Mouse (Mus musculus) adrenal gland, postnatal 25 days (tissue): ENCODE data around the gene Duxf3. TPM values are rescaled to one million over a fixed set of nuclear protein-coding genes. Genes with fewer than 3 reads are reported as not detected.
"Not testable (repeated sequence)": the region's sequence is repeated elsewhere in the genome, so short reads cannot be mapped to it uniquely, and the experiment has no call there.

Source experiments
- DNase-seq: peaks from one replicate; pipeline ENCODE4 v3.0.0; 2021; ENCODE audit warnings: mixed read lengths
- total RNA-seq: library from RNA; stranded (reverse); gene quantifications from 2 replicates; pipeline ENCODE4 v1.2.3, GENCODE M21; 2021

The Duxf3 gene
- total RNA-seq, 1 experiment from 2014 or later = not detected

- not testable (repeated sequence) for DNase-seq
These were observed 9.3 kb downstream of the Duxf3 start for GRCm38 (mm10) chr10:58223161-58223560.

DNA sequence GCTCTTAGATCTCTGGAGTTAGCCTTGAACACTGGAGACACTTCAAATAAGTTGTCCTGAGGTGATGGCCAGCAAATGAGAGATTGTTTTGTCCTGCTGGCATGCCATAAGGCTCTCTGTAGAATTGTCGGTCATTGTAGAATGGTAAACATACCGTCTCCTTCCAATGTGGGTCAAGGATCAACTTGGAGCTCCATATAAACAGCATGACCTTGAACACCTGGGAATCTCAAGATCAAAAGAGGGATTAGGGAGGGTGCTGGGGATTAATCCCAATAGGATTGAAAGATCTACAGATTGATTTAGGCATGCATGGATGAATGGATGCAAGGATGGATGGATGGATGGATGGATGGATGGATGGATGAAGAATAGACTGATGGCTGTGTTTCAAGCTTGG is 10.9 kb downstream of the Duxf3 start:
- DNase-seq = not testable (repeated sequence)

DNA sequence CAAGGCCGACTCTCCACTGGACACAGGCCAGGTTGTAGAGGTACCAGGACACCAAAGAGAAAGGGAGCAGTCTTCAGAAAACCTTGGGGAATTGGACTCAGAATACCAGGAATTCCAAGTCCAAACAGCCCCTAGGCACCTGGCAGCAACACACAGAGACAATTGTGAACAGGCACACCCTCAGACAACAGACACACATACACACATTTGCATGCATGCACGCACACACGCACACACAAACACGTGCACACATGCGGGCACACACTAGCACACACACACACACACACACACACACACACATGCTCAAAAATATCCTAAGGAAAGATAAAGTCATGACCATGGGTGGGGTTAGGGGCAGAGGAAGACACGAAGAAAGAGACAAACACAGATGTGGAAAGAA is 11.7 kb downstream of the Duxf3 start:
- DNase-seq = no peak

GRCm38 (mm10) chr10:58217366-58217765 is 15.1 kb downstream of the Duxf3 start:
- DNase-seq = no peak

GRCm38 (mm10) chr10:58215353-58215752 is 17.1 kb downstream of the Duxf3 start:
- no peak for DNase-seq

DNA sequence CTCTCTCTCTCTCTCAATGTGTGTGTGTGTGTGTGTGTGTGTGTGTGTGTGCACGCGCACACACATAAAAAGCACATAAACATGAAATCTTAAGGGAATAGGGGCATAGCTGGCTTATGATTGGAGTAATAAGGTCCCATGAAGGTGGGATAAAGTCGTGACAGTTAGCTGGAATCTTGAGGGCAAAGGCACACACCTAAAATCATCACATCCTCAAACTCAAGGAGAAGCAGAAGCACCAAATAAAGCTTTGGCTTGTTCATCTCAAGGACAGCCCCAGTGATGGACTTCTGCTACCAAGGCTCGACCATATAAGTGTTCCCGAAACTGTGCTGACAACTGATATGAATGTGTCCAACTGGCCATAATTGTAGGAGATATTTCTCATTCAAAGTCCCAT is 17.5 kb downstream of the Duxf3 start:
- DNase-seq = no peak

GRCm38 (mm10) chr10:58214497-58214896 is 18.0 kb downstream of the Duxf3 start:
- no peak for DNase-seq

DNA sequence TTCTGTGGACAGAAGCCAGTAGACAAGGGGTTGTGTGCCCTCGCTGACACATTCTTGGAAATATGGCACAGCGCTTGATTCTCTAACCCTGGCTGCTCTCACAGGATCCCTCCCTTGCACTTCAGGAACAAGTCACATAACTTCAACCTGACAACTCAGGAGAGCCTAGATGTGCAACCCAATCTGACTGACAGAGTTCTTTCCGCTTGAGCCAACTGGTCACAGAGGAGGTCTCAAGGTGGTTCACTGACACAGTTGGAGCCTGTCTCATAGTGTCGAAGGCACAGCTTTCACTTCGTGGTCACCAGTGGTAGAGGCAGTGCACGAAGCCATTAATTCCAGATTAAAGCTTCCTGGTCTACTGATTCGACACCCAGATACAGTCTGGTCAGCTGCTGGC is 20.2 kb downstream of the Duxf3 start:
- no peak for DNase-seq

GRCm38 (mm10) chr10:58211213-58211612 is 21.3 kb downstream of the Duxf3 start:
- no peak for DNase-seq

DNA sequence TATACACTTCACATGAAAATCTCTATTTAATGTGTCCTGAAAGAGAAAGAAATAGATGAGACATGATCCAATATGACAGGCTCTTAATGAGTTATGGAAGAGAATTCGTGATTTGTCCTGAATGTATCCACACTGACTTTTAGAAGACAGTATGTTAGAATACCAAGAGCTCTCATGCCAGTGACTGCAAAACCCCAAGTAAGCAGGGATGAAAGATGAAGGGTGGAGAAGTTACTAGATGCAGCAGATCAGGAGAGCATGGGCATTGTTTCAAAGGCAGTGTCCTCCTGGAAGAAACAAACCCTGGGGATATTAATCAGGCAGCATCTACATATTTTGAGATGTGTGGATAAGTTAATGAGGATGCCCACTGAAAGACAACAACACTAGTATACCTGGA is 22.0 kb downstream of the Duxf3 start:
- no peak for DNase-seq

DNA sequence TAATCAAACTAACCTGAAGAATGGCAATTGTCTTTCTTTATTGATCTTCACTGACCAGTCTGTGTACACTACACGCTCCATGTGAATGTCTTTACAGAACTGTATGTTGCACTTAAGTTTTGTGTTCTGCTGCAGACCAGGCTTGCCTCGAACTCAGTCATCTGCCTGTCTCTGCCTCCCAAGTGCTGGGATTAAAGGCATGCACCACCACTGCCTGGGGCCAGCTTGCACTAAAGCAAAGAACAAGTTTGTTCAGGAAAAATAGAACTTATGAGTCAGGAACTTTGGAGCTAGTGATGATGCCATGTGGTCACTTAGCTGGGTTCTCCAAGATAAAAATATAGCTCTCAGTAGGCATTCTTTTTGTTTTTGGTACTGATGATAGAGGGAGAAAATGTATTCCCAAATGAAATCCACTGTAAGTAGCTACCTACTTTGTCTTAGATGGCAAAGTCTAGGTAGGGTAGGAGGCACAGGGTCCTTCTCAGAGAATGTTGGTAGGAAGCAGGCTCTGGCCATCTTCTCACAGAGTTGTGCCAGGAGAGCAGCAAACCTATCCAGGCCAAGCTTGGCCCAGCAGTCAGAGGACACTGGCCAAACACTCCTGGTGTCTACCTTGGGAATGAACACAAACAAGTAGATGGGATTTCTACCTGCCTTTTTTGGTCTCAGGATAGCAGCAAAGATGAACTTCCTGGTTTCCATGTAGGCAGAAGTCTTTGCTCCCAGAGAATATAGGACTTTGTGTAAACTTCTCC is 22.6 kb downstream of the Duxf3 start:
- DNase-seq = no peak

DNA sequence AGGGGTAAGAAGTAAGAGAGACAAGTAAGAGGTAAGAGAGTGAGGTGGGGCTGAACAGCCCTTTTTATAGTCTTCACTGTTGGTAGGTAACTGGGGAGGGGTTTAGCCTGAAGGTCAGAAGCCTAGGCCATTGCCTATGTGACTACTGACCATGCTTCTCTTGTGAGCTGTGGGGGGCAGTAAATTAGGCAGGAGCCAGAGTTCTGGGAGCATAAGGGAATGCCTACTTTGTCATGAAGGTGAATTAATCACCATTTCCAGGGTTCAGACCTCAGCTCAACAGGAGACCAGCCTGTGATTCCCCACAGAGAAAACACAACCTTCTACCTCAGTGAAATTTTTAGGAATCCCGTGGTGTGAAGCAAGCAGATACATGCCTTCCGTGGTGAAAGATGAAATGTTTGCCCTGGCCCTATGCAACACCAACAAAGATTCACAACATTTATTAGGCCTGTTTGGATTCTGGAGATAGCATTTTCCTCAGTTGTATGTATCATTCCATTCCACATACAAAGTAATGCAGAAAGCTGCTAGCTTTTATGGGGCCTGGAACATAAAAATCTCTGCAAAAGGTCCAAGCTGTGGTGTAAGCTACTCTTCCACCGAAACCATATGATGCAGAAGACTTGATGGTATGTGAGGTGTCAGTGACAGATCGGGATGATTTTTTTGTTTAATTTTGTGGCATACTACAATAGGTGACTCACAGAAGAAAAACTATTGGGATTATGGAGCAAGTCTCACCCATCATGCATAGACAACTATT is 25.7 kb downstream of the Duxf3 start:
- DNase-seq = no peak

- DNase-seq = no peak
These were observed 26.5 kb downstream of the Duxf3 start for GRCm38 (mm10) chr10:58205986-58206385.

Other genes starting within 250 kb of the Duxf3 start
- not detected in 2 replicates for gene AW822073, start 7.7 kb downstream of the Duxf3 start, total RNA-seq
- gene Gm4981, start 4.0 kb upstream of the Duxf3 start, total RNA-seq = not detected in 2 replicates
- gene Gcc2, start 22.8 kb upstream of the Duxf3 start, total RNA-seq = 26.8 and 65.0 TPM in 2 replicates
- 46.8 and 69.7 TPM in 2 replicates for gene Lims1, start 90.8 kb upstream of the Duxf3 start, total RNA-seq
- 69.2 and 73.2 TPM in 2 replicates for gene Ranbp2, start 214.2 kb upstream of the Duxf3 start, total RNA-seq